Mouse (Mus musculus) pancreas, adult 10 weeks (tissue): Measurements from ENCODE around the gene Rpl10. TPM values are rescaled to one million over a fixed set of nuclear protein-coding genes. Genes with fewer than 3 reads are reported as not detected.

ENCODE experiments used
- polyA plus RNA-seq: library from polyadenylated mRNA; stranded (reverse); fragments of 350-450 nt; fragmentation: Illumina TruSeq; extraction: RNeasy Lipid Tissue Mini Kit (QIAGEN cat#74804); gene quantifications from one replicate; pipeline ENCODE4 v1.2.3, GENCODE M21; 2015; ENCODE audit warnings: low read depth, low replicate concordance; ENCODE audit not compliant: insufficient read depth

The Rpl10 gene
- polyA plus RNA-seq, result 938 TPM

DNA sequence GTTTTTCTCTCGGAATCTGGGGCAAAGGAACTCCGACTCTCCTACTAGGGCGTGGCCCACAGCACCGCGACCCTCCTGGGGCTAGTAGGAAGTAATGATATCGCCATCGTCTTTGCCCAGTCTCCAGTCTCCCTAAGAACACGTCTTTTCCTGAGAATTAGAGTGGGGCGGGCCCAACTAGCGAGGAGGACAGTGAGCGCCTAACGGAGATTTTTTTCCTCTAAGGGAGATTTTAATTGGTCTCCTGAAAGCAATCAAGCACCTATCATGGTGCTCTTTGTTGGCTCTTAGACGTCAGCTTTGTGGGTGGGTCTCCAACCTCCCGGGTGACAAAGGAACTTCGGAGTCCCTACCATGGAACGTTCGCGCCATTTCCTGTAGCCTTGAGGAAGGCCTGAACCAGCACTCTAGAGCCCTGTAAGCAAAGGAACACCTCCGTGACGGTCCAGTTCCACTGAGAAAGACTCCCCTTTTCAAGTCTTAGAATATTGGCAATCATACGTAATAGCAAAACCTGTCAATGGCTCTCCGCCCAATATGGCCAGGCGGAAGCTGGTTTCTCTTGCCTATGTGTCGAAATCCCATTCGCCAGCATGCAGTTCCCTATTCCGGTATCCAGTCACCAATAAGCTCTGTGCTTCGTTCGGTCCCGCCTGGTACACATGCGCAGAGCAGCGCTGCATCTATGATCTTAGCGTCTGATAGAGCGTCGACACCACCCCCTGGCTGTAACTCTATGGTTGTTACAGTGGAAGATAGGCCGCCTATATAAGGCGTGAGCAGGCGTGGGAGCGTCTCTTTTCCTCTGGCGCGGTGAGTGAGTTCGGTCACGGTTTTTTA lies at the start of gene Rpl10:
Gene Rpl10, plus strand, starts transcription at position 751 of the 840 bp plus-strand sequence.

DNA sequence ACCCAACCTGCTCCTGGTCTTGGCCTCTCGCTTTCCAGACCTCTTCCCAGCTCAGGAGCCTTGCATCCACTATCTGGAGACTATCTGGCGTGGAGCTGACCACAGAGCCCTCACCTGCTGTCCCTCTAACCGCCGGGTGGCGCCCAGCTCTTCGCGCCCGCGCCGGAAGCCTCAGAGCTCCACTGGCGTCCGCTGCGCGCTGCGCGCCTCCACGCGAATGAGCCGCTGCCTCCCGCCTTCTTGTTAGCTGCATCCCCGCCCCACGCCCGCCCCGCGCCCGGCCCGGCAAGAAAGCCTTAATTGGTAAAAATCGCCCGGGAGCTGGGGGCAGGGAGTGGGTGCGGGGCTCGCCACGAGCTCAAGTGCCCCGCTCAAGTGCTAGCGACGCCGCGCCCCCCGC lies 21.0 kb upstream of the Rpl10 start, which contains the start of gene Flna:
Gene Flna, minus strand, starts transcription at position 206 of the 400 bp plus-strand sequence.

DNA sequence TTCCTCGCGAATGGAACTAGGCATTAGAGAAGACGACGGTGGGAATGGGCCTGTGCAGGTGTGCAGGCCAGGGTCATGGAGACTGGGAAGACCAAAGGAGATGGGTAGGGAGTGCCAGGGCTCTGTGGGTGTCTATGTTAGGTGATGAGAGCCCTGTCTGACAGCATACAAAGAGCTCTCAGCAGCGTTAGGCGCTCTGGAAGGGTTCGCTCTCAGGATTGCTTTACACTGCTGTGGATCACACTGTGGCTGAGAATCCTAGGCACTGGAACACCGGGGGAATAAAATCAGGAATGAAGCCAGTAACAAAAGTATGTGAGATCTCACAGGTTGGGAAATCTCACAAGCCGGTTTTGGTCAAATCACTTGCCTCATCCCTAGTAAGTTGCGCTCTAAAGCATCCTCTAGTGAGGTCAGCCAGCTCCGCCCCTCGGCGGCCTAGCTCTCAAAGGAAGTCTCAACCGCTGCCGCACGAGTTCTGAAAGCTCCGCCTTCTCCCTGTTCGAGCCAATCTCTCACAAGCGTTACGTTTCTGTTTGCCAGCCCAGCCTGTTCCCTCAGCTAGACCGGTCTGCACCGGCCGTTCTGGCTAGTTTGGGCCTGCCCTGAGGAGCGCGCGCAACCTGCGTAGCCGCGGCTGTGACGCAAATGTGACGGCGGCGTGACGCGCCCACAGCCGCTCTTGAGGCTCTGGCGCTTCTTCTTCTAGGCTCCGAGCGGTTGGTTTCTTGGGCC lies 16.3 kb upstream of the Rpl10 start, which contains the start of gene Emd:
Gene Emd, plus strand, starts transcription at position 535 of the 735 bp plus-strand sequence.

DNA sequence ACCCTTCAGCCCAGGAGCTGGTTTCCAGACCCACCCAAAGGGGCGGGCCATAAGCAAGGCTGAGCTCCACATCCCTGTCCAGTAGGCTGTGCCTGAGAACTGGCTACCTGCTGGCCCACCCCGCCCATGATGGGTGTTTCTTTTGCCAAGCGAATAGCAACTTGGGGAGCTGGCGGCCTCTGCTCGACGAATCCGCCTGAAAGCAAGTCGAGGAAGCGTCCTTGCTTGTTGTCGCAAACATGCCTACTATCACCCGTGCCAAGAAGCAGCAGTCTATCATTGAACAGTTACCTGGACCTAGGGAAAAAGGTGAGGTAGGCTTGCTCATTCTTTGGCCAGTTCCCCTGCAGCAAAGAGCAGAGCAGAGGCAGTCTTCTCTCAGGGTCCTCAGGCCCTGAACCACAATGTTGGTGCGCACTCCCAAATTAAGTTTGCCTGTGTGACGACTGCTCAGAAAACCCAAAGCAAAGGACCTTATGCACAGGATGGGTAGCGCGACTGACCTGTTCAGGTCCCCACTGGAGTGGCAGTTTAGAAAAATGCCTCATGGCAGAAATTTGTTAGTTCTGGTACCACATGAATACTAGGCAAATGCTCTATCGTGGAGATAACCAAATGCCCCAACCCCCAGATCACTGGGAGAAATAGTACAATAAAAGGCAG lies 11.3 kb downstream of the Rpl10 start, which contains the start of the genes Taz and Dnase1l1:
Gene Taz, plus strand, starts transcription at position 181 of the 663 bp plus-strand sequence.
Gene Dnase1l1, minus strand, starts transcription at position 606 of the 663 bp plus-strand sequence.

DNA sequence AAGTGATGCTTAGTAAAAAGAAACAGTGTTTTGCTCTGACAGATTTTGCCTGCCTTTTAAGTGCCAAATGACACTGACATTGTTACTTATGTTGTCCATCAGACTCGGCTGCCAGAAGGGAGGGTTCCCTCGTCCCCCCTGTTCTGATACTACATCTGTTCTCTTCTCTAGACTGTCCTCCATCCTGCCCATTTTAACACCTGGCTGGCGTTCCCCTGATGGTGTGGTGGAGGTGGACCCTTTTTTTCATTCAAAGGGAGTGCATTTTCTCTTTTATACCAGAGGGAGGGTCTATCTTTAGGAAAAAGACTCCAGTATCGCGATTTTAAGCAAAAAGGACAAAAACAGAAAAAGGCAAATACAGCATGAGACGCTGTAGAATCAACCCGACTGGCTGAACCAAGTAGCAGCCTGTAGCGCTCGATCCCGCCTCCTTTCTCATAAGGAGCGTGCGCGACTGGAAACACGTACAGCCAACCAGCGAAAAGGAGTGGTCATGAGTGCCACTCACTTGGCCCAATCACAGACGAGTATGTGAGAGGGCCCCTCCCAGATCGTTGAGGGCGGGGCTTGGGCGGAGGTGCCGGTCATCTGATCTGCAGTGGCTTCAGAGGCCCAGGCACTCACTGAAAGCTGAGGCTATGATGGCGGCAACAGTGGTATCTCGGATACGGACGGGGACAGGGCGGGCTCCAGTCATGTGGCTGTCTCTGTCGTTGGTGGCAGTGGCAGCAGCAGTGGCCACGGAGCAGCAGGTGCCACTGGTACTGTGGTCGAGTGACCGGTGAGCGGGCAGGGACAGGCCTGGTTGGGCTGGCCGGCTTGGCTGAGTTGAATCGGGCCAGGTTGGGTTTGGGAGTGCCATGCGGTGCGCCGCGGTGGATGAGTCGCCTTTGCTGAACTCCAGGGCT lies 26.2 kb downstream of the Rpl10 start, which contains the start of gene Atp6ap1:
Gene Atp6ap1, plus strand, starts transcription at position 560 of the 911 bp plus-strand sequence.

DNA sequence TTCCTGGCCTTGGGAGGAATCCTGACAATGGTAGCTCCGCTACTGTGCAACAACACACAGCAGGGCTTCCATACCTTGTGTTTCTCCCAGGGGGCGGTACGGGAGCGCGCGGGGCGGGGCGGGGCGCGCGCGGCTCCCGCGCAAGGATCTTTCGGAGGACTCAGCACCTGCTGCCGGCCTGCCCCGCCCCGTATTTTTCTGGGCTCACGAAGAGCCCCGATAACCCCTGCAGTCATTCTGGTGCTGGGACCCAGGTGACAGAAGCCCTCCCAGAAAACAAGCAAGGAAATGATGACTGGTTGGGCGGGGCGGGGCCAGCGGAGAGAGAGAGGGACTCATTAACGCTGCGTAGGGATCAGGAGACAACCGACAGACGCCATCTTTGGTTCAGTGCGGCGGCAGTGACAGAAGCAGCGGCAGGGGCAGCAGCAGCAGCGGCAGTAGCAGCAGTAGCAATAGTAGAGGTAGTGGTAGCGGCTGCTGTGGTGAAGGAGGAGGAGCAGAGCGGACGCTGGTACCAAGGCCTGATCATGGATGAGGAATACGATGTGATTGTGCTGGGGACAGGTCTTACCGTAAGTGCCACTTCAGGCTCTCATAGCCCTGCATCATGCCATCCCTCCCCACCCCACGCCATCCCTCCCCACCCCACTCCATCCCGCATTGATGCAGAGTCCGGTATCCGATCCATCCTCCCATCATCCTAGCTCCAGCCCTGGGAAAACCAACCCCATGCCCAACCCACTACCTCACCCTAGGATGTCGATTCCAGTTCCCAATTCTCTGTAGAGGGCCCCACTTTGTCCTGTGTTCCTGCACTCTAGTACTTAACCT lies 34.5 kb downstream of the Rpl10 start, which contains the start of gene Gdi1:
Gene Gdi1, plus strand, starts transcription at position 132 of the 834 bp plus-strand sequence.

DNA sequence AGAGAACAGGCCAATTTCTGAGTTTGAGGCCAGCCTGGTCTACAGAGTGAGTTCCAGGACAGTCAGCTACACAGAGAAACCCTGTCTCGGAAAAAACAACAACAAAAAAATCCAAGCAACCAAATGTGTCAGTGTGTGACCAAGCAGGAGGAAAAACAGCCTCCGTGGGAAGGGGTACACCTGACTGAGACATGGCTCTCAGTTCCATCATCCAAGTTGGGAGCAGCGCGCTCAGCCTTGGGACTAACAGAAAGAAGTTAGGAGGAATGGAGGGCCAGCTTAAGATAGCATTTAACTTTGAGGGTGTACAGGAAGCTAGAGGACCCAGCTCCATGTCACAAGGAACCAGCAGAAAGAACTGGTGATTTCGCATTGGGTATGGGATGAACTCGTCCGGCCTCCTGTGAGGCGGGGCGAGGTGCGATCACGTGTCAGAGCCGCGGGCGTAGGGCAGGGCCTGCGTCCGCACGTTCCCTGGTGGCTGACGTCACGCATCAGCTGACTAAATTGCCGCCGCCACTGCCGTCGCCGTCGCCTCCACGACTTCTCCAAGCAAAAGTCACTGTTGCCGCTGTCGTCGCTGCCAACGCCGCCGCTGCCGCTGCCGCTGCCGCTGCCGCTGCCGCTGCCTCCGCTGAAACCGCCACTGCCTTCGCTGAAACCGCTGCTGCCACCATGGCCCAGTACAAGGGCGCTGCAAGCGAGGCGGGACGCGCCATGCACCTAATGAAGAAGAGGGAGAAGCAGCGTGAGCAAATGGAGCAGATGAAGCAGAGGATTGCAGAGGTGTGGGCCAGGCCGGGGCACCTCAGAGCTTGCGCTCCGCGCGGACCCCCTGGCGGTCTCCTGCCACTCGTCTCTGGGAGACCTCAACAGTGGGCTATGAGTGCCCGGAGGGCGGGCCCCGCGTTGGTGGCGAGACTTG lies 42.2 kb downstream of the Rpl10 start, which contains the start of gene Fam50a:
Gene Fam50a, plus strand, starts transcription at position 494 of the 925 bp plus-strand sequence.

Other genes starting within 250 kb of the Rpl10 start
- 37.4 TPM for gene Irak1, start 246.9 kb upstream of the Rpl10 start, polyA plus RNA-seq
- gene Opn1mw, start 143.3 kb upstream of the Rpl10 start, polyA plus RNA-seq, result not detected
- 3.3 TPM for gene Mecp2, start 135.4 kb upstream of the Rpl10 start, polyA plus RNA-seq
- not detected for gene Tex28, start 103.0 kb upstream of the Rpl10 start, polyA plus RNA-seq
- not detected for gene Tktl1, start 93.6 kb upstream of the Rpl10 start, polyA plus RNA-seq
- 119 TPM for gene Flna, start 21.0 kb upstream of the Rpl10 start, polyA plus RNA-seq
- 12.8 TPM for gene Emd, start 16.1 kb upstream of the Rpl10 start, polyA plus RNA-seq
- gene Taz, start 11.1 kb downstream of the Rpl10 start, polyA plus RNA-seq, result 37.4 TPM
- 7.3 TPM for gene Dnase1l1, start 11.5 kb downstream of the Rpl10 start, polyA plus RNA-seq
- 46.8 TPM for gene Atp6ap1, start 26.3 kb downstream of the Rpl10 start, polyA plus RNA-seq
- gene Gdi1, start 34.2 kb downstream of the Rpl10 start, polyA plus RNA-seq, result 86.4 TPM
- 17.2 TPM for gene Fam50a, start 42.2 kb downstream of the Rpl10 start, polyA plus RNA-seq
- 3.5 TPM for gene Plxna3, start 58.3 kb downstream of the Rpl10 start, polyA plus RNA-seq
- gene Lage3, start 82.8 kb downstream of the Rpl10 start, polyA plus RNA-seq, result 17.9 TPM
- 11.5 TPM for gene Ubl4a, start 102.4 kb downstream of the Rpl10 start, polyA plus RNA-seq
- gene Slc10a3, start 102.5 kb downstream of the Rpl10 start, polyA plus RNA-seq, result 4.0 TPM
- 10.2 TPM for gene Fam3a, start 122.5 kb downstream of the Rpl10 start, polyA plus RNA-seq
- gene Ikbkg, start 122.5 kb downstream of the Rpl10 start, polyA plus RNA-seq, result 3.8 TPM
- gene G6pdx, start 158.4 kb downstream of the Rpl10 start, polyA plus RNA-seq, result 6.2 TPM
- not detected for gene Gm6880, start 210.6 kb downstream of the Rpl10 start, polyA plus RNA-seq